Mouse (Mus musculus) embryonic fibroblast, embryonic 13.5 days (primary cell): ENCODE measurements around the gene Soat2.

Experiments used
- CTCF ChIP-seq: IDR thresholded peaks from 2 replicates; pipeline ENCODE4 v1.5.1; 2011; ENCODE audit warnings: mild to moderate bottlenecking, control low read depth, low read length, moderate library complexity, borderline replicate concordance; ENCODE audit not compliant: insufficient read depth
- POLR2A ChIP-seq: IDR thresholded peaks from 2 replicates; pipeline ENCODE4 v1.6.1; 2011; ENCODE audit warnings: low read depth, mild to moderate bottlenecking, control low read depth, low read length, moderate library complexity

DNA sequence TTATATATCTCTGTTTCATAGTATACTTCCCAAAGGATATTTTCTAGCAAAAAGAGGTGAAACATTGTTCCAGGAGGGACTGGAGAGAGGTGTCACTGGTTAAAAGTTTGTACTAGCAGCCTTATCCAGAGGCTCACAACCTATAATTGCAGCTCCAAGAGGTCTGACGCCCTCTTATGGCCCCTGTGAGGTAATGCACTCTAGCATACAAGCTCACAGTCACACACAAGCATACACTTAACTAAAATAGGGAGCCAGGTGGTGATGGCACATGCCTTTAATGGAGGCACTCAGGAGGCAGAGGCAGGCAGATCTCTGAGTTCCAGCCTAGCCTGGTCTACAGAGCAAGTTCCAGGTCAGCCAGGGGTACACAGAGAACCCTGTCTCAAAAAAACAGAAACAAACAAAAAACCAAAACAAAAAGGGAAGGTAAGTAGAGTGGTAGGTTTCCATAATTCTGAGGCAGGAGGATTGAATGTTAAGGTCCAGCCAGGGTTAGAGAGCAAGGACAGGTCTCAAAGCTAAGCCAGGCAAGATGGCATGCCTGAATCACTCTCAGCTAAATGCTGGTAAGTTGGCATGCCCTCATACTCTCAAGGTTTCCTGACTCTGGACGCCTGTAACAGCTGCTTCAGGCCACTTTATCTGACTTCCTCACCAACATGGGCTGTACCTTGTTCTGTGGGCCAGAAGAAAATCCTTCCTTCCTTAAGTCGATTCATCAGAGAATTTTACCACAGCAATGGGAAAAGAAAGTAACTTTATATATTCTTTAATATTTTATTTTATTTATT, 13.8 kb downstream of the Soat2 start:
- TF ChIP-seq POLR2A (no peak), CTCF (no peak)
